Mouse (Mus musculus) CH12.LX (cell line): ENCODE measurements around the gene Scfd2.

Experiments used
- CTCF ChIP-seq, 2 experiments: IDR thresholded peaks in 1 of 2; conservative IDR thresholded peaks in 1 of 2; 2 replicates each; pipeline ENCODE4 v1.5.1; 2011 to 2012; ENCODE audit warnings: low read depth in 2 of 2, low read length in 2 of 2, improper control_type of control experiment in 1 of 2, inconsistent platforms in 1 of 2, mild to moderate bottlenecking in 1 of 2, moderate library complexity in 1 of 2
- EP300 ChIP-seq: IDR thresholded peaks from 2 replicates; pipeline ENCODE4 v1.6.1; 2011; ENCODE audit warnings: low read length, improper control_type of control experiment
- MAFK ChIP-seq: IDR thresholded peaks from 2 replicates; pipeline ENCODE4 v1.6.1; 2011; ENCODE audit warnings: low read length, improper control_type of control experiment; ENCODE audit not compliant: insufficient replicate concordance
- MAX ChIP-seq: IDR thresholded peaks from 2 replicates; pipeline ENCODE4 v1.6.1; 2011; ENCODE audit warnings: low read length, improper control_type of control experiment
- MXI1 ChIP-seq: IDR thresholded peaks from 2 replicates; pipeline ENCODE4 v1.6.1; 2011; ENCODE audit warnings: mild to moderate bottlenecking, low read depth, low read length, improper control_type of control experiment
- NRF1 ChIP-seq: IDR thresholded peaks from 2 replicates; pipeline ENCODE4 v1.6.1; 2014; ENCODE audit warnings: low read depth, mild to moderate bottlenecking, inconsistent platforms, low read length, improper control_type of control experiment, moderate library complexity
- USF1 ChIP-seq: IDR thresholded peaks from 2 replicates; pipeline ENCODE4 v1.6.1; 2014; ENCODE audit warnings: low read depth, mild to moderate bottlenecking, inconsistent platforms, low read length, improper control_type of control experiment
- USF2 ChIP-seq: conservative IDR thresholded peaks from 2 replicates; pipeline ENCODE4 v1.6.1; 2011; ENCODE audit warnings: low read depth, low read length, improper control_type of control experiment
- ZC3H11A ChIP-seq: IDR thresholded peaks from 2 replicates; pipeline ENCODE4 v1.6.1; 2012; ENCODE audit warnings: low read depth, mild to moderate bottlenecking, inconsistent platforms, low read length, improper control_type of control experiment
- ZKSCAN1 ChIP-seq: IDR thresholded peaks from 2 replicates; pipeline ENCODE4 v1.6.1; 2012; ENCODE audit warnings: low read depth, inconsistent platforms, low read length, improper control_type of control experiment, borderline replicate concordance
- ZMIZ1 ChIP-seq: IDR thresholded peaks from 2 replicates; pipeline ENCODE4 v1.6.1; 2012; ENCODE audit warnings: low read depth, mild to moderate bottlenecking, inconsistent platforms, low read length, improper control_type of control experiment

DNA sequence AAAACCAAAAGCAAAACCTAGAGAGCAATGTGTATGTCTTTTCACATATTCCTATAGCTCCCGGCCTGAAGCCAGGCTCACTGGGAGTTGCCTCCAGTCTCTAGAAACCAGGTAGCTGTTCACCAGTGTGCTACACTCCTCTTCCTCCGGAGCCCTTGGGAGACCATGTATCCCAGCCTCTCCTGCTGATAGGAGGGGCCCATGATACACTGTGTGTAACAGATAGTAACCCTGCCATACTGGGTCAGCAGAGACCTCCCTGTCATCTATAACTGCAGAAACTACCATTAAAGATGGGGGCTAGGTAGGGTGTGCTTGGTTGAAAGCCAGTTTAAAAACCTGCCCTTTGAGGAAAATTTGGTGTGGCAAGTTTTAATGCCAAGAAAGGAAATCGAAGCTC is 214.4 kb downstream of the Scfd2 start:
- TF ChIP-seq CTCF (conservative IDR thresholded peaks at IDR 0.05 in 1 of 2, IDR thresholded peaks at IDR 0.05 in 1 of 2; ENCODE audit: low read depth in 2 of 2, low read length in 2 of 2) (no peak), ZC3H11A (no peak), ZKSCAN1 (no peak), EP300 (no peak), USF2 (no peak), MAFK (no peak), MAX (no peak), ZMIZ1 (no peak), MXI1 (no peak), USF1 (no peak), NRF1 (no peak)
